ENCODE assay signal across 8 mouse cellular contexts in genomic region chr4:129188803-129189541, GRCm38 (mm10). TPM values are rescaled to one million over a fixed set of nuclear protein-coding genes. Genes with fewer than 3 reads are reported as not detected.
A peak's percentile ranks its signal among the peaks of the same experiment; 100 is the strongest.
DNase-seq lines count a peak whose midpoint lies in the region; ATAC-seq and TF ChIP-seq lines count a peak whose summit lies in the region.

No protein-coding gene starts in this region.

- H3ac ChIP-seq in myocyte (ENCODE audit: control insufficient read depth, insufficient read length), result peak overlapping the region; percentile 63

- no peaks in the 10 kb centered on the region for H3K36me3 ChIP-seq in kidney, adult 2 months (ENCODE audit: control insufficient read depth, insufficient read depth, low read length)
- peaks cover 17% of the 10 kb centered on the region for H3K36me3 ChIP-seq in myocyte (ENCODE audit: control insufficient read depth, insufficient read depth)
- no peaks in the 10 kb centered on the region for H3K36me3 ChIP-seq in stomach, embryonic 14.5 days (ENCODE audit: control insufficient read depth, insufficient read depth, low read length)

- H3K27me3 ChIP-seq in kidney, adult 2 months (replicated peaks; ENCODE audit: control insufficient read depth, insufficient read depth, low read length), result no peaks in the 10 kb centered on the region
- H3K27me3 ChIP-seq in myocyte (ENCODE audit: control insufficient read depth, insufficient read depth, insufficient read length), result no peaks in the 10 kb centered on the region
- H3K27me3 ChIP-seq in stomach, embryonic 14.5 days (ENCODE audit: control insufficient read depth, insufficient read depth, low read length), result no peaks in the 10 kb centered on the region

- H3K9me3 ChIP-seq in stomach, embryonic 14.5 days (ENCODE audit: control insufficient read depth, low read depth, low read length), result no peaks in the 10 kb centered on the region

- H3K4me1 ChIP-seq in kidney, adult 2 months (ENCODE audit: control insufficient read depth, insufficient read depth, low read length), result peaks cover 8% of the 10 kb centered on the region; the same call in 1 of the 2 replicates
- H3K4me1 ChIP-seq in stomach, embryonic 14.5 days (ENCODE audit: control insufficient read depth, insufficient read depth, low read length), result peaks cover 12% of the 10 kb centered on the region

- no peak for TF ChIP-seq POLR2A in kidney, adult 2 months (IDR thresholded peaks at IDR 0.05; ENCODE audit: low read depth, low read length)
- peak; percentile 36 for TF ChIP-seq POLR2A in myocyte (IDR thresholded peaks at IDR 0.05; ENCODE audit: insufficient read length, low read depth)

- no peak for TF ChIP-seq CTCF in kidney, adult 2 months (conservative IDR thresholded peaks at IDR 0.05; ENCODE audit: insufficient read depth, insufficient read length, low read depth, low read length)

- H3K9ac ChIP-seq in stomach, embryonic 14.5 days (replicated peaks; ENCODE audit: low read depth, low read length), result peak overlapping the region; percentile 76

- WGBS in kidney, adult 2 months, result under 1% methylated on average over 74 of the region's 74 CpGs
- under 1% methylated on average over 66 of the region's 74 CpGs for WGBS in stomach, embryonic 14.5 days

- peak overlapping the region; percentile 54; the same call in 1 of the 2 replicates for H3K27ac ChIP-seq in kidney, adult 2 months (ENCODE audit: insufficient read depth, low read depth, low read length)
- H3K27ac ChIP-seq in stomach, embryonic 14.5 days (ENCODE audit: low read length), result peak overlapping the region; percentile 90

- ATAC-seq in stomach, embryonic 14.5 days (ENCODE audit: insufficient number of reproducible peaks, insufficient read depth, low FRiP score, low read depth), result peak; percentile 70

- peaks cover 82% of the 10 kb centered on the region for H3K79me2 ChIP-seq in myocyte (ENCODE audit: control insufficient read depth, insufficient read depth)

- peak; percentile 57 to 59 for DNase-seq in heart, adult 18-20 months
- DNase-seq in heart, adult 11 months, result no peak
- peak; percentile 83 for DNase-seq in cerebellum, adult 9-11 months
- peak; percentile 56 for DNase-seq in gastrocnemius, postnatal 10 days
- DNase-seq in kidney, adult 2 months, result peak; percentile 58
- DNase-seq in liver, result peak; percentile 80

- H3K4me3 ChIP-seq in kidney, adult 2 months (ENCODE audit: insufficient read depth, low read depth, low read length), result peak overlapping the region; percentile 89
- H3K4me3 ChIP-seq in myocyte, result peak overlapping the region; percentile 99
- H3K4me3 ChIP-seq in stomach, embryonic 14.5 days (ENCODE audit: low read depth, low read length), result peak overlapping the region; percentile 94

- peak overlapping the region; percentile 76 for H3K4me2 ChIP-seq in myocyte (ENCODE audit: low read depth)
- peak overlapping the region; percentile 53 for H3K4me2 ChIP-seq in stomach, embryonic 14.5 days (replicated peaks; ENCODE audit: low read depth, low read length)

TF ChIP-seq in myocyte, 11 proteins besides CTCF, POLR2A, EP300 and RAD21:
- TF ChIP-seq MYOD1 (IDR thresholded peaks at IDR 0.05; ENCODE audit: control insufficient read depth in 1 of 3, insufficient read length in 2 of 3, low read depth in 2 of 3), result peak in 1 of 3 experiments; percentile 29
- TF ChIP-seq CEBPB (IDR thresholded peaks at IDR 0.05; ENCODE audit: insufficient read depth, poor library complexity, severe bottlenecking), result no peak
- TF ChIP-seq POLR2AphosphoS2 (IDR thresholded peaks at IDR 0.05; ENCODE audit: insufficient read length, low read depth), result peak; percentile 31

RNA-seq across cellular contexts. Expression of gene S100pbp, which starts 0.6 kb away (rescaled TPM):
- 1 to 10 TPM; 8.4 to 9.2 TPM for total RNA-seq in heart, adult 18-20 months (2021)
- total RNA-seq in gastrocnemius, postnatal 10 days (2021), result 10 to 100 TPM in 1 of 2 experiments, 1 to 10 TPM in 1; 8.3 to 13.3 TPM
- polyA plus RNA-seq in kidney, adult 2 months (2012; rRNA removed), result 12.6 and 13.6 TPM in 2 replicates
- polyA plus RNA-seq in myocyte (2012; fragmentation: generic; extraction: Trizol), result 7.8 TPM
- 18.2 and 20.3 TPM in 2 replicates for polyA plus RNA-seq in stomach, embryonic 14.5 days (2014; fragmentation: Nextera tagmentation; extraction: Ambion mirVana)

RNA-seq across cellular contexts. Expression of gene Yars, which starts 0.6 kb away (rescaled TPM):
- total RNA-seq in heart, adult 18-20 months (2021), result 10 to 100 TPM; 25.6 to 33.4 TPM
- 10 to 100 TPM; 35.5 to 48.5 TPM for total RNA-seq in gastrocnemius, postnatal 10 days (2021)
- 16.3 and 17.4 TPM in 2 replicates for polyA plus RNA-seq in kidney, adult 2 months (2012; rRNA removed)
- 183 TPM for polyA plus RNA-seq in myocyte (2012; fragmentation: generic; extraction: Trizol)
- polyA plus RNA-seq in stomach, embryonic 14.5 days (2014; fragmentation: Nextera tagmentation; extraction: Ambion mirVana), result 81.6 and 84.6 TPM in 2 replicates

RNA-seq across cellular contexts. Expression of gene Fndc5, which starts 52.2 kb away (rescaled TPM):
- 100 to 1,000 TPM; 312 to 343 TPM for total RNA-seq in heart, adult 18-20 months (2021)
- total RNA-seq in gastrocnemius, postnatal 10 days (2021), result 10 to 100 TPM; 33.6 to 37.4 TPM
- 2.6 and 3.3 TPM in 2 replicates for polyA plus RNA-seq in kidney, adult 2 months (2012; rRNA removed)
- 41.3 TPM for polyA plus RNA-seq in myocyte (2012; fragmentation: generic; extraction: Trizol)
- 1.4 TPM in 2 replicates for polyA plus RNA-seq in stomach, embryonic 14.5 days (2014; fragmentation: Nextera tagmentation; extraction: Ambion mirVana)
